Mouse (Mus musculus) small intestine, adult 2 months (tissue): ENCODE measurements at regions not wholly inside any gene's neighbourhood (a gene's known extent, or its start where the extent isn't known, plus 50 kb on each side); places are given as distances from the start of the nearest gene placed in this dataset.

Experiments
- H3K27ac ChIP-seq: fragments of 200-500 bp; 2 replicates; pipeline ENCODE4 v1.5.1; 2012; ENCODE audit warnings: low read depth, low read length, control low read depth, inconsistent platforms; ENCODE audit not compliant: insufficient read depth
- H3K27me3 ChIP-seq: fragments of 200-500 bp; 2 replicates; pipeline ENCODE4 v1.6.1; 2012; ENCODE audit warnings: mild to moderate bottlenecking, moderate library complexity, low read length, inconsistent platforms; ENCODE audit not compliant: control insufficient read depth, insufficient read depth
- H3K36me3 ChIP-seq: fragments of 200-500 bp; 2 replicates; pipeline ENCODE4 v1.6.1; 2012; ENCODE audit warnings: mild to moderate bottlenecking, low read length, control low read depth, inconsistent platforms; ENCODE audit not compliant: control insufficient read depth, insufficient read depth
- H3K4me1 ChIP-seq: fragments of 200-500 bp; 2 replicates; pipeline ENCODE4 v1.6.1; 2012; ENCODE audit warnings: low read length, inconsistent platforms, mixed read lengths; ENCODE audit not compliant: control insufficient read depth, insufficient read depth, insufficient read length
- H3K4me3 ChIP-seq: fragments of 200-500 bp; 2 replicates; pipeline ENCODE4 v1.5.1; 2012; ENCODE audit warnings: low read depth, mild to moderate bottlenecking, control low read depth, inconsistent platforms, low read length, moderate library complexity
- CTCF ChIP-seq: fragments of 200-500 bp; IDR thresholded peaks from 2 replicates; pipeline ENCODE4 v1.5.1; 2012; ENCODE audit warnings: low read depth, mild to moderate bottlenecking, control low read depth, inconsistent platforms, low read length, moderate library complexity, mixed read lengths; ENCODE audit not compliant: insufficient replicate concordance, insufficient read length; ENCODE audit errors: extremely low read depth
- POLR2A ChIP-seq: fragments of 200-500 bp; IDR thresholded peaks from 2 replicates; pipeline ENCODE4 v1.6.1; 2012; ENCODE audit warnings: low read depth, mild to moderate bottlenecking, control low read depth, inconsistent platforms, low read length, moderate library complexity
- WGBS: fragments of 180-500 bp; shearing (Covaris S2); methylation state at CpG from one replicate; pipeline ENCODE4 v1.1.7; 2018; 5-methylcytosine and 5-hydroxymethylcytosine counted together

DNA sequence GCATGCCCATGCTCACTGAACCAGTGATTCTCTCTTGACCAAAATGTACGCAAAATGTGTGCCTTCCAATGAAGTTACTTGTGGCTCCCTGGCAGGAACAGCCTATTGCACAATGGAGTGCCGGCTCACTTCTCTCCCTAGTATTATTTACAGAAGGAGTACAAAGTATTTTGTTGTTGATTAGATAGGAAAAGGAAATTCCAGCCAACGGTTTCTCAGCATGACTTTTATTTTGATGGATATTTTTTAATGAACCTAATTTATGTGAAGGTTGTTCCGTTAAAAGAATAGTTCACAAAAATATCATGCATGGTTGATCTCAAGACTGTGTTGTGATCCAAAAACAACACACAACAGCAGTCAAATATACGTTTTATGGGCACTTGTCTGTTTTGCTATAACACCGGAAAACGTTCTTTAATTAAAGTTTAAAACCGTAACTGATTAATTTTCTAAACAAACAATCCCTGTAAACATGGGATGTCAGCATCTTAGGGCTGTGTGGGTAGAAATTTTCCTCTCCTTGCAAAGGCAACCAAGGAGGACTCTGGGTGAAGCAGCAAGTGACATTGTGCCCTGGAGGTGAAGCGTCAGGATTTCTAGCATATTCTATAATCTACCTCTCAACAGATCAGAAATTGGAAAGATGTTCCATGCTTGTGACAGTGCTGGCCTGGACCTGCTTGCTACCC is 116.3 kb upstream of the Gm10295 start:
- Histone ChIP-seq H3K4me3 (no peak overlapping the region), H3K27ac (no peak overlapping the region), H3K36me3 (no peaks in the 10 kb centered on the region), H3K27me3 (no peaks in the 10 kb centered on the region), H3K4me1 (no peaks in the 10 kb centered on the region)
- TF ChIP-seq CTCF = no peak
- no peak for TF ChIP-seq POLR2A
- whole genome bisulfite sequencing = 37% methylated on average over 9 of the region's 9 CpGs

DNA sequence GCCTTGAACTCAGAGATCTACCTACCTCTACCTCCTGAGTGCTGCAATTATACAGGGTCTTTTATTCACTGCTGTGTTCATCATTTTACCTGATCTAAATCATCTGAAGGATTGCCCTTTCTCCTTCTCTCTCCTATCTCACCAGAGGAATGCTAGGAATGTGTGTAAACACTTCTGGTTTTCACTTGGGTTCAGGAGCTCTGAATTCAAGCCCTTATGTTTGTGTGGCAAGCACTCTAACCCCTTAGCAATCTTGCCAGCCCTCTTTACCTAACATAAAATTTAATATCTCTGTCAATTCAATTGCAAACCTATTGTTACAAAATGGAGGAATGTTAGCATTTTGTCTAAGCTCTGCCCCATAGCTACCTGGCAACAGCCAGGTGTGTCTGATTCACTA is 112.8 kb upstream of the Gm10295 start:
- no peak for TF ChIP-seq POLR2A
- no peak for TF ChIP-seq CTCF
- H3K27ac ChIP-seq = no peak overlapping the region
- H3K36me3 ChIP-seq = no peaks in the 10 kb centered on the region
- no peak overlapping the region for H3K4me3 ChIP-seq
- H3K4me1 ChIP-seq = no peaks in the 10 kb centered on the region
- no peaks in the 10 kb centered on the region for H3K27me3 ChIP-seq

DNA sequence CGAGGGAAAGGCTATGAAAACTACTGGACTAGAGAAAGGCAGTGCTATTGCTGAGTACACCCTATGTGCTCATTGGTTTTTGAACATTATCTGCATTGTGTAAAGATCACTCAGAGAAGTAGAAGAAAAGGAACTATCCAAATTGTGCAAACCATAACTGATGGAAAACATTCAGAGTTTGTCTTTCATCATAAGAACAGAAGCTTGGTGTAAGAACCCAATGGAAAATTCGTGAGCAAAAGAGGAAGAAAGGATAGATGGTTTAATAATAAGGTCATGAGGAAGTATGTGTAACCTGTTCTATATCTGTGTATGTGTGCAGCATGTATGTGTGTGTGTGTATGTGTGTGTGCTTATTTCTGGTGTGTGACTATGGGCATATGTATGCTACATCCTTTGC is 112.3 kb upstream of the Gm10295 start:
- WGBS = 56% methylated on average over 2 of the region's 2 CpGs
- Histone ChIP-seq H3K36me3 (no peaks in the 10 kb centered on the region), H3K4me3 (no peak overlapping the region), H3K27ac (no peak overlapping the region), H3K27me3 (no peaks in the 10 kb centered on the region), H3K4me1 (no peaks in the 10 kb centered on the region)
- no peak for TF ChIP-seq CTCF
- no peak for TF ChIP-seq POLR2A

DNA sequence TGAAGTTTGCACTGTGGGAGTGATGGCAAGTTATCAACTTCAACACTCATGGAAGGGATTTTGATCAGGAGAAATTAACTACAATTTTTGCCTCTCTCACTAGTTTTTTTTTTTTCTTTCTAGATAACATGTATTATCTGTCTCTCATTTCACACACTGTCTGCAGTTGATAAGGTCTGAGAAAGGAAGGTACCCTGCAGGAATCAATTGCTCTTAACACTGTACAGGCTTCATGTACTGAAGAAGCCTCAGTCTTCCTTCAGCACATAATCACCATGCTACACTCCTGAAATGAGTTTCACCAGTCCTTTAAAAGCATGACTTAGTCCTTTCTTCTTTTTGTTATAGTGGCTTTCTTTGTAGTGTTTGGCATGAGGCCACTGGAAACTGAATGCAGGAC is 108.5 kb upstream of the Gm10295 start:
- TF ChIP-seq CTCF (no peak), POLR2A (no peak)
- Histone ChIP-seq H3K27ac (no peak overlapping the region), H3K4me1 (no peaks in the 10 kb centered on the region), H3K27me3 (no peaks in the 10 kb centered on the region), H3K4me3 (no peak overlapping the region), H3K36me3 (no peaks in the 10 kb centered on the region)

DNA sequence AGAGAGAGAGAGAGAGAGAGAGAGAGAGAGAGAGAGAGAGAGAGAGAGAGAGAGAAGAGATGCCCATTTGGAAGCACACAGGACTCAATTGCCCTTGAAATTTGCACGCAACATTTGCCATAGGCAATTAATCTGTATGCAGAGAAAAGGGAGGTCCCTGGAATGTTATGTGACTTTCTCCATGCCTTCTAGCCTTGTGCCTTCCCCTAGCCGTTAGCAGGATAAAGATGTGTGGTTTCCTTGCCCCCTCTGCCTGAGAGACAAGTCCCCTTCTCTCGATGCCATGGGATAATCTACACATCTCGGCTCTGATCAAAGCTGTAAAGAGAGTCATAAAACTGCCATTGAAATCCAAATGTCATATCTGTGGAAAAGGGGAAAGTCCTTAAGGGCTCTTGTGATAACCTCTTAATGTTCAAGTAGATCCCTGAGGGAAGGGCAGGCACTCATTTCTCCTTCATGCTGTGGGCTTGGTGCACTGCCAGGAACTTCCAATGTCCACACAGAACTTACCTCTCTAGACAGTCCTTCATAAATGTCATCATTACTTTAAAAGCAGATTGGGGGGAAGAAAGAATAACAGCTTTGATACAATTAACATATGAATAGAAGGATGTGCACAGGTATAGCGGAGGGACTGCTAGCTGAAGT is 106.9 kb upstream of the Gm10295 start:
- Histone ChIP-seq H3K4me1 (no peaks in the 10 kb centered on the region), H3K27me3 (no peaks in the 10 kb centered on the region), H3K27ac (no peak overlapping the region), H3K36me3 (no peaks in the 10 kb centered on the region), H3K4me3 (no peak overlapping the region)
- WGBS = 37% methylated on average over 5 of the region's 5 CpGs
- TF ChIP-seq CTCF (no peak), POLR2A (no peak)

DNA sequence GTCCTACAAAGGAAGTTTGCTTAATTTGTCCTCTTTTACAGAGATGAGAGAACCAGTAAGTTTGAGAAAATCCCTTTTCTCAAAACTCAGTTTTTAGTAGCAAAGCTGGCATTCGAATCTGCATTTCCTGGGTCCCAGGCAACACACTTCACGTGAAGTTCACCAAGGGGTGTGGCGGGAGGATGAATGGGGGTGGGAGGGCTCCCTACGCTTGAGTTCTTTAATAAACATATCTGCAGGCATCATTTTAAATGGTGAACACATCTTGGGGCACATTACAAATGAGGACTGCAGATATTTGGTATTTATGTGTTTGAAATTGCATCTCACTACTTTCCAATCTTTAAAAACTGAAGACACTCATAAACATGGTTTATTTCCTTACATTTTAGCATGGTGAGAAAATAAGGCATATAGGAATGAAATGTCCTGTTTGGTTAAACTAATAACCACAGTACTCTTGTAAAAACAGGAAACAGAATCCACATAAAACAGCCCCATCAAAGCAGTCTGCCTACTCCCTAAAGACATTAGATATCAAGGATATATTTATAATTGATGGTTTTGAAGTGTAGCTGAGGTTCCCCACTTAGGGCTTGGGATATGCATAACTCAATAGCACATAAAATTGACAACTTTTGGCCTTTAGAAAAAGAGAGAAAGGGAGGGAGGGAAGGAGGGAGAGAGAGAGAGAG is 106.3 kb upstream of the Gm10295 start:
- no peaks in the 10 kb centered on the region for H3K36me3 ChIP-seq
- H3K27me3 ChIP-seq = no peaks in the 10 kb centered on the region
- H3K4me1 ChIP-seq = no peaks in the 10 kb centered on the region
- H3K4me3 ChIP-seq = no peak overlapping the region
- 86% methylated on average over 4 of the region's 4 CpGs for WGBS
- no peak for TF ChIP-seq POLR2A
- no peak for TF ChIP-seq CTCF
- H3K27ac ChIP-seq = no peak overlapping the region

DNA sequence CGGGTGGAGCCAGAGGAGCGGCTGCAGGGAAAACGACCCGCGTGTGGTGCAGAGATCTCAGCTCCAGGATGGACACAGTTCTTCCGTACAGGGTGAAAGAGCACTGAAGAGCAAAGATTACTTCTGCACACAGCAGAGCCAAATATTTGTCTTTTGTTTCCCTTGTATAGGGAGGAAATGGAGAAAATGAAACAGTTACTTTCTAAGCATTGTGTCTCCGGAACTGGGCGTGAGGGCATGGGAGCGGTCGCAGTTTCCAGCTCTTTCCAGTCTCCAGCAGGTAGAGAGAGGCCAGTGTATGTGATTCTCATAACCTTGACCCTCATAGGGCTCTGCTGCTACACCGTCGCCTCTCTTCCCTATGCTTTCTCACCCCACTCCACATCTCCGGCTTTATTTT is 105.1 kb upstream of the Gm10295 start:
- no peaks in the 10 kb centered on the region for H3K4me1 ChIP-seq
- no peaks in the 10 kb centered on the region for H3K27me3 ChIP-seq
- H3K27ac ChIP-seq = no peak overlapping the region
- H3K36me3 ChIP-seq = no peaks in the 10 kb centered on the region
- H3K4me3 ChIP-seq = no peak overlapping the region
- TF ChIP-seq POLR2A = no peak
- TF ChIP-seq CTCF = no peak
- WGBS = 55% methylated on average over 13 of the region's 13 CpGs
